Mouse (Mus musculus): ENCODE measurements around the gene Sertad1. TPM values are rescaled to one million over a fixed set of nuclear protein-coding genes. Genes with fewer than 3 reads are reported as not detected.

Sertad1 gene
- polyA plus RNA-seq, 1 experiment = 44.9 TPM

DNA sequence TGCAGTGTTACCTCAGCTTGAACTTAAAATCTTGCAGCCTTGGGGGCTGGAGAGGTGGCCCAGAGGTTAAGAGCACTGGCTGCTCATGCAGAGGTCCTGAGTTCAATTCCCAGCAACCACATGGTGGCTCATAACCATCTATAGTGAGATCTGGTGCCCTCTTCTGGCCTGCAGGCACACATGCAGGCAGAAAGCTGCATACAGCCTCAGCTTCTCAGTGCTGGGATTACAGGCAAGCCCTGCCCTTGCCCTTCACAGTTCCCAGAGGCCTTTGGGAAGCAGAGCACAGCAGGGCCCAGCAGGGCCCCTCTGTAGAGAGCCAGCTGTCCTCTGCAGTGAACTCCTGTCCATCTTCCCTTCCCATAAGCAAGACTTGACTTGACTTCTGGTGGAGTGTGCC is 33.4 kb downstream of the Sertad1 start:
- TF ChIP-seq CTCF (IDR thresholded peaks at IDR 0.05; ENCODE audit: borderline replicate concordance, control insufficient read depth, extremely low read depth, insufficient read depth, low read length, poor library complexity) = no peak
- TF ChIP-seq POLR2A (IDR thresholded peaks at IDR 0.05; ENCODE audit: control insufficient read depth, extremely low read depth, insufficient read depth, low read length, poor library complexity) = no peak

DNA sequence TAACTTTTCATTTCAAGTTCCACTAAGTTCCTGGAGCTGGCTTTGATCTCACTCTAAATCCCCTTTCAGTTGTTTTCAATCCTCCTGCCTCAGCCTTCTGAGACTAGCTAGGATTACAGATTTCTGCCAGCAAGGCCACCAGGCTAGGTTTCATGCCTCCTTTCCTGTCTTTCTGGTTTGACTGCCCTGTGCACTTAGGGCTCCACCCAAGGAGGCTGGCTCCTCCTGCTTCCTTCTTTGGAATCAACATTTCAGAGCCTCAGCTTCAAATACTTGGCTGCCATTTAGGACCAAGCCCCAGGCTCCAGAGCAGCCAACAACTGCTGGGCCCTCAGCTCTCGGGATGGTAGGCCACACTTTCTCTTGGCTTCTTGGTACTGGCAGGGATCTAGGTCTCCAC is 33.9 kb downstream of the Sertad1 start:
- H3K27ac ChIP-seq (ENCODE audit: control insufficient read depth, insufficient read depth, low read length) = no peak overlapping the region
- 100% methylated on average over 1 of the region's 1 CpGs for WGBS
- no peaks in the 10 kb centered on the region for H3K4me1 ChIP-seq (replicated peaks; ENCODE audit: control insufficient read depth, insufficient read depth, low read length)
- DNase-seq = no peak
- H3K27me3 ChIP-seq (ENCODE audit: control insufficient read depth, insufficient read depth, low read length) = no peaks in the 10 kb centered on the region
- no peak overlapping the region for H3K4me3 ChIP-seq (ENCODE audit: control insufficient read depth, insufficient read depth, low read length)
- H3K36me3 ChIP-seq (ENCODE audit: control insufficient read depth, insufficient read depth, low read length) = no peaks in the 10 kb centered on the region
- TF ChIP-seq CTCF (IDR thresholded peaks at IDR 0.05; ENCODE audit: borderline replicate concordance, control insufficient read depth, extremely low read depth, insufficient read depth, low read length, poor library complexity) (no peak), POLR2A (IDR thresholded peaks at IDR 0.05; ENCODE audit: control insufficient read depth, extremely low read depth, insufficient read depth, low read length, poor library complexity) (no peak)

More for the DNA sequence above, 33.4 kb downstream of the Sertad1 start:
- DNase-seq = no peak
- H3K4me3 ChIP-seq (ENCODE audit: control insufficient read depth, insufficient read depth, low read length) = no peak overlapping the region
- no peak overlapping the region for H3K27ac ChIP-seq (ENCODE audit: control insufficient read depth, insufficient read depth, low read length)
- no peaks in the 10 kb centered on the region for H3K27me3 ChIP-seq (ENCODE audit: control insufficient read depth, insufficient read depth, low read length)
- H3K4me1 ChIP-seq (replicated peaks; ENCODE audit: control insufficient read depth, insufficient read depth, low read length) = no peaks in the 10 kb centered on the region
- H3K36me3 ChIP-seq (ENCODE audit: control insufficient read depth, insufficient read depth, low read length) = no peaks in the 10 kb centered on the region

DNA sequence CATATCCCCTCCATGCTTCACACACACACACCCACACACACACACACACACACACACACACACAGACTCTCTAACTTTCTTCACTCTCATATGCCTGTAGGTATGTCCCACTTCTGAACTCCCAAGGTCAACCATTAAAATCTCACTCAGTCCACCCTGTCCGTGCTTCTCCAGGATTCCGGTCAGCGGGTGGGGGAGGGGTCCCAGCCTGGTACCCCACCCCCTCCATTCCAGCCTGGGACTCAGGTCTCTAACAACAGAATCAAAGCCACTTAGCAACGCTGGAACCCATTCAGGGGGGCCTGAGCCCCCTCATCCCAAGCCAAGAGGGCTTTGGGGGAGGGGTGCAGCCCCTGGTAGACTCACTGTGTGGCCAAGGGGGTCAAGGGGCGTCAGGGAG is 36.3 kb downstream of the Sertad1 start, which contains the start of gene Hipk4:
Gene Hipk4, plus strand, starts transcription at position 301 of the 400 bp plus-strand sequence.
- no peak for DNase-seq
- Histone ChIP-seq H3K27me3 (ENCODE audit: control insufficient read depth, insufficient read depth, low read length) (no peaks in the 10 kb centered on the region), H3K27ac (ENCODE audit: control insufficient read depth, insufficient read depth, low read length) (no peak within 1 kb of the TSS), H3K4me3 (ENCODE audit: control insufficient read depth, insufficient read depth, low read length) (no peak within 1 kb of the TSS), H3K4me1 (replicated peaks; ENCODE audit: control insufficient read depth, insufficient read depth, low read length) (no peaks in the 10 kb centered on the region), H3K36me3 (ENCODE audit: control insufficient read depth, insufficient read depth, low read length) (no peaks in the 10 kb centered on the region)
- WGBS = 93% methylated on average over 5 of the region's 5 CpGs
- TF ChIP-seq POLR2A (IDR thresholded peaks at IDR 0.05; ENCODE audit: control insufficient read depth, extremely low read depth, insufficient read depth, low read length, poor library complexity) (no peak), CTCF (IDR thresholded peaks at IDR 0.05; ENCODE audit: borderline replicate concordance, control insufficient read depth, extremely low read depth, insufficient read depth, low read length, poor library complexity) (no peak)

DNA sequence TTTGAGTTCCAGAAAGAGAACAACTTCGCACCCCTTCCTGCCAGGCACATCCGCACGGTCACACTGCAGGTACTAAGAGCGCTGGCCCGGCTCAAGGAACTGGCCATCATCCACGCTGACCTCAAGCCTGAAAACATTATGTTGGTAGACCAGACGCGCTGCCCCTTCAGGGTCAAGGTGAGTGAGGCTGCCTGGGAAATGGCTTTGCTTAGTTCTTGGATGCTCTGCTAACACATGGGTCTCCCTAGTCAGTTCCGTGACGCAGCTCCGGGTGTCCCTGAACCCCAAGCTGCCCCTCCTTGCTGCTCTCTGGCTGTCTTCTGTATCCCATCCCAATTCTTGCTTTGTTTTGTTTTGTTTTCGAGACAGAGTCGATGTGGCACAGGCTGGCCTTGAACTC is 37.1 kb downstream of the Sertad1 start:
- Histone ChIP-seq H3K27me3 (ENCODE audit: control insufficient read depth, insufficient read depth, low read length) (no peaks in the 10 kb centered on the region), H3K27ac (ENCODE audit: control insufficient read depth, insufficient read depth, low read length) (no peak overlapping the region), H3K36me3 (ENCODE audit: control insufficient read depth, insufficient read depth, low read length) (no peaks in the 10 kb centered on the region), H3K4me3 (ENCODE audit: control insufficient read depth, insufficient read depth, low read length) (no peak overlapping the region), H3K4me1 (replicated peaks; ENCODE audit: control insufficient read depth, insufficient read depth, low read length) (no peaks in the 10 kb centered on the region)
- TF ChIP-seq CTCF (IDR thresholded peaks at IDR 0.05; ENCODE audit: borderline replicate concordance, control insufficient read depth, extremely low read depth, insufficient read depth, low read length, poor library complexity) = no peak
- TF ChIP-seq POLR2A (IDR thresholded peaks at IDR 0.05; ENCODE audit: control insufficient read depth, extremely low read depth, insufficient read depth, low read length, poor library complexity) = no peak
- 98% methylated on average over 13 of the region's 13 CpGs for WGBS
- DNase-seq = no peak

DNA sequence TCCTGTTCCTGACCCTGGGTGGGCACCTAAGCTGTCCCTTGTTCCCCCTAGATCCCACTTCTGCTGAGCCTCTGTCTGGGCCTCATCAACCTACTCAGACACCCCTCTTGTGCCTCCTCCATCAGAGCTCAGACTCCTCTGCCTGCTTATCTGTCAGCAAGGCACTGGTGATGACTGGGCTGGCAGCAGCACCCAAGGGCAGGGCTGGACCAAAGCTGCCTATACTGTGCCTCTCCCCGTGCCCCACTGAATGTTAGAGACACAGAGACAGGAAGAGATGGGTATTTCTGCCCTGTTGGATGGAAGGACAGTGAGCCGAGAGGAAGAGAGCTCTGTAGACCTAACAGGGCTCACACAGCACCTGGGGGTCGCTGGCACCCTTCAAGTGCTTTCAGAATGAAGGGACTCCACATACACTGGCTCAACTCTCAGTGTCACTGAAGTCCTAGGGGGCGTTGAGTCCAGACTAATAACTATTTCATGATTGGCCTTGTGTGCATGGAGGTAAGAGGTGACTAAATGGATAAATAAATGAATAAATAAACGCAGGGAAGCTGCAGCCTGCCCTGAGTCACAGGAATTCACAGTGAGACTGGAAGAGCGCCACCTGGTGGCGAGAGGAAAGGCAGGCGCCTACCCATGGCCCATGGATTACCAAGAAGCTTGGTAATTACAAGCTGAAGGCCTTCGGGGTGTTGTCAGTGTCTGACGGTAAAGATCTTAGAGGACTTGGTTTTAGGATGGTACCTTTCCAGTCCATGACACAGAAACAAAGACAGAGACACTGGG is 39.5 kb downstream of the Sertad1 start:
- peak; percentile 61 for DNase-seq
- Histone ChIP-seq H3K4me1 (replicated peaks; ENCODE audit: control insufficient read depth, insufficient read depth, low read length) (no peaks in the 10 kb centered on the region), H3K4me3 (ENCODE audit: control insufficient read depth, insufficient read depth, low read length) (no peak overlapping the region), H3K36me3 (ENCODE audit: control insufficient read depth, insufficient read depth, low read length) (no peaks in the 10 kb centered on the region), H3K27ac (ENCODE audit: control insufficient read depth, insufficient read depth, low read length) (no peak overlapping the region), H3K27me3 (ENCODE audit: control insufficient read depth, insufficient read depth, low read length) (no peaks in the 10 kb centered on the region)
- 28% methylated on average over 10 of the region's 10 CpGs for WGBS
- TF ChIP-seq POLR2A (IDR thresholded peaks at IDR 0.05; ENCODE audit: control insufficient read depth, extremely low read depth, insufficient read depth, low read length, poor library complexity) (no peak), CTCF (IDR thresholded peaks at IDR 0.05; ENCODE audit: borderline replicate concordance, control insufficient read depth, extremely low read depth, insufficient read depth, low read length, poor library complexity) (peak; percentile 93)

DNA sequence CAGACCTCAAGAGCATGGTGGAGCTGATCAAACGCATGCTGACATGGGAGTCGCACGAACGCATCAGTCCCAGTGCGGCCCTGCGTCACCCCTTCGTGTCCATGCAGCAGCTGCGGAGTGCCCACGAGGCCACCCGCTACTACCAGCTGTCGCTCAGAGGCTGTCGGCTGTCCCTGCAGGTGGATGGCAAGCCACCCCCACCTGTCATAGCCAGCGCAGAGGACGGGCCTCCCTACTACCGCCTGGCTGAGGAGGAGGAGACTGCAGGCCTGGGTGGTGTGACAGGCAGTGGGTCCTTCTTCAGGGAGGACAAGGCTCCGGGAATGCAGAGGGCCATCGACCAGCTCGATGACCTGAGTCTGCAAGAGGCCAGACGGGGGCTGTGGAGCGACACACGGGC is 42.4 kb downstream of the Sertad1 start:
- TF ChIP-seq POLR2A (IDR thresholded peaks at IDR 0.05; ENCODE audit: control insufficient read depth, extremely low read depth, insufficient read depth, low read length, poor library complexity) = no peak
- WGBS = 94% methylated on average over 21 of the region's 21 CpGs
- Histone ChIP-seq H3K4me3 (ENCODE audit: control insufficient read depth, insufficient read depth, low read length) (no peak overlapping the region), H3K36me3 (ENCODE audit: control insufficient read depth, insufficient read depth, low read length) (peaks cover 25% of the 10 kb centered on the region), H3K4me1 (replicated peaks; ENCODE audit: control insufficient read depth, insufficient read depth, low read length) (no peaks in the 10 kb centered on the region), H3K27me3 (ENCODE audit: control insufficient read depth, insufficient read depth, low read length) (no peaks in the 10 kb centered on the region), H3K27ac (ENCODE audit: control insufficient read depth, insufficient read depth, low read length) (no peak overlapping the region)
- DNase-seq = no peak

- 94% methylated on average over 3 of the region's 3 CpGs for WGBS
- H3K4me3 ChIP-seq (ENCODE audit: control insufficient read depth, insufficient read depth, low read length) = no peak overlapping the region
- TF ChIP-seq CTCF (IDR thresholded peaks at IDR 0.05; ENCODE audit: borderline replicate concordance, control insufficient read depth, extremely low read depth, insufficient read depth, low read length, poor library complexity) = 0 out of 2 replicates have a peak, but pooled peaks have one; percentile 26
- TF ChIP-seq POLR2A (IDR thresholded peaks at IDR 0.05; ENCODE audit: control insufficient read depth, extremely low read depth, insufficient read depth, low read length, poor library complexity) = no peak
These were observed 44.2 kb downstream of the Sertad1 start for GRCm38 (mm10) chr7:27530937-27531336.

More at GRCm38 (mm10) chr7:27530937-27531336, 44.2 kb downstream of the Sertad1 start:
- H3K36me3 ChIP-seq (ENCODE audit: control insufficient read depth, insufficient read depth, low read length) = peaks cover 39% of the 10 kb centered on the region
- H3K27me3 ChIP-seq (ENCODE audit: control insufficient read depth, insufficient read depth, low read length) = no peaks in the 10 kb centered on the region
- no peak for DNase-seq
- no peak overlapping the region for H3K27ac ChIP-seq (ENCODE audit: control insufficient read depth, insufficient read depth, low read length)
- no peaks in the 10 kb centered on the region for H3K4me1 ChIP-seq (replicated peaks; ENCODE audit: control insufficient read depth, insufficient read depth, low read length)

All from thymus, adult 2 months (tissue).